Mouse (Mus musculus): ENCODE results near the gene Vcp.

- TF ChIP-seq EP300 (IDR thresholded peaks at IDR 0.05) (no peak), CTCF (IDR thresholded peaks at IDR 0.05) (no peak)
Observed at GRCm38 (mm10) chr4:43020876-43021275, 20.6 kb upstream of the Vcp start.

Data from lung, postnatal 0 days (tissue).